Mouse (Mus musculus) adrenal gland (tissue): ENCODE data around the gene Mcts2.

Experiments used
- intact Hi-C: fragments of 180-260 bp; cut with DNase I; formaldehyde crosslinking; loops from one replicate; pipeline ENCODE4 v1.15.1; 2025

Mcts2 gene

GRCm38 (mm10) chr2:152683086-152683485, 3.7 kb upstream of the Mcts2 start:
- intact Hi-C loops, result no loop called here

- intact Hi-C loops, result no loop called here
Measured at GRCm38 (mm10) chr2:152686399-152686798, 436 bp upstream of the Mcts2 start.

DNA sequence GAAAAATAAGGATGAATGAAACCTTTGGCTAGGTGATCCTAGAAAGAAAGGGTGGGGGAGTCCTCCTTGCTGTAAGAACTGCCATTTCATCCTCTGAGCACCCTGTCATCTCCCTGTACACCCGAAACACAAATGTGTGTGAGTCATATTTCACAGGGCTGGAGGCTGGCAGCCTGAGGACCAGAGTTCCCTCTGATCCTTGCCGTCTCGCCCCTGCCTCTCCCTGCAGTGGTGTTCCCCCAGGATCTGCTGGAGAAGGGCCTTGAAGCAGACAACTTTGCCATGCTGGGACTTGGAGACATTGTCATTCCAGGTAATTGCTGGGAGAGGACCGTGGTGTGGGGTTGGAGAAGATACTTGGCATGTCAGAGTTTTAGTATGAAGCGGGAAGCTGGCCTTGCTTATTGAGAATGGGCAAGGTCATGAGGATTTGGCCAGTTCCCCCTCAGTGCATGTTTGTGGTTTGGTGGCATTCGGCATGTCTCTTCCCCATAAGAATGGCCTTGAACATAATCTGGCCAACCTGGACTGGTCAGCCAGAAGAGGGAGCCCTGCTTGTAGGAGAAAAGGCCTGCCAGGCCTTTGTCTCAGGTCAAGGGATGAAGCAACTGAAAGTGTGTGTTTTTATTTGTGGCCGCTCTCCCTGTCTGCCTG, 4.9 kb downstream of the Mcts2 start:
- intact Hi-C loops, result no loop called here

- intact Hi-C loops, result no loop called here
Measured at GRCm38 (mm10) chr2:152693233-152693632, 6.4 kb downstream of the Mcts2 start.

GRCm38 (mm10) chr2:152693735-152694134, 6.9 kb downstream of the Mcts2 start:
- intact Hi-C loops, result no loop called here

- intact Hi-C loops, result no loop called here
Measured at GRCm38 (mm10) chr2:152694708-152695107, 7.9 kb downstream of the Mcts2 start.

DNA sequence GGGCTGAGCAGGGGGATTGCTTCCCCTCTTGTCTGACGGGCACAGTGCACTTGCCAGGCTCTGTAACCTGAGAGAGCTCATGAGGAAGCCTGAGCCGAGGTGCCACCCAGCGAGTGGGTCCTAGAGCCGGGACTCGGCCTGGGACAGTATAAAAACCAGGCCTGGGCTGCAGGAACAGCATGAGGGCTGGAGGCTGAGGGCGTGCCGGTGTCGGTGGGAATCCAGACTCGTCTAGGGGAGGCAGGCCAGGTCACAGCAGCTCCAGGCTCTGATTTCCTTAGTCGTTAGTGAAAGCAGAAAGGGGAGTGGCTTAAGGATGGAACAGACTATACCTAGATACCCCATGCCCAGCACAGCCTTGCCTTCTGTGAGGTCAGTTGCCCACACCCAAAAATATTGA, 9.2 kb downstream of the Mcts2 start:
- intact Hi-C loops, result loop anchor here (2.0 kb wide), 3 partner anchors 47 to 135 kb away; partner anchors contain the start of gene Bcl2l1

GRCm38 (mm10) chr2:152696476-152697164, 9.8 kb downstream of the Mcts2 start:
- intact Hi-C loops, result loop anchor here (2.0 kb wide), 3 partner anchors 46 to 134 kb away; partner anchors contain the start of gene Bcl2l1

- intact Hi-C loops, result no loop called here
Measured at GRCm38 (mm10) chr2:152700138-152700537, 13.3 kb downstream of the Mcts2 start.

DNA sequence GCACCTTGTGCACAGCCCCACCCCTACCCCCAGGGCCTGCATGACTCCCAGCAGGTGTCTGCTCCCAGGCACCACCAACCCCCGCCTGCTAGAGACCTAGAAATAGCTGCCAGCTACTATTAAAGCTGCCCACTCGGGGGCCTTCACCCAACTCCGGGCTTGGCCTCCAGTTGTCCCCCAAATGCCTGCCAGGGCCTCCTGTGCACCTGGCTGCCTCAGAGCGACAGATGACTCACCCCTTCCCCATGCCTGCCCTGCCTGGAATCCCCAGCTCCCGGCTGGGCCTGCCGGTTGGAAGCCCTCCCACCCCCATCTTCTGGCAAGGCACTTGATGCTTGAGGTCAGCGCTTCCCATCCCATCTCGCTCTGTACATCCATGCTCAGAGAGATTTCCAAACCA, 13.9 kb downstream of the Mcts2 start:
- intact Hi-C loops, result no loop called here

GRCm38 (mm10) chr2:152703596-152704255, 16.9 kb downstream of the Mcts2 start:
- intact Hi-C loops, result no loop called here

DNA sequence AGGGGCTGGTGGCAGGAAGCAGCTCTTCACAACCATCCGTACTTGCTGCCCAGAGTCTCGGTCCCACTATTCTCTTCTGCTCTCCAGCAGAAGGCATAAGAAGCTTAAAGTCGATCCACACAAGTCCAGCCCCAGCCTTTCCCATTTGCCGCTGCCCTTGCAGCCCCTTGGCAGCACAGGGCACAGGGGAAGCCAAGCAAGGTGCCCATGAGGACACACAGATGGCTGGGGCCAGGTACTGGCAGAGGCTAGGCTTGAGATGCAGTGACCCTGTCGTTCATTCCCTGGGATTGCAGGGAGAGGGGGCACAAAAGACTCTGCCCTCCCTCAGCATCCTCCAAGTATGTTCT, 17.4 kb downstream of the Mcts2 start:
- intact Hi-C loops, result no loop called here

- intact Hi-C loops, result no loop called here
Measured at GRCm38 (mm10) chr2:152704811-152705370, 18.1 kb downstream of the Mcts2 start.

- intact Hi-C loops, result no loop called here
Measured at GRCm38 (mm10) chr2:152705993-152706571, 19.2 kb downstream of the Mcts2 start.

DNA sequence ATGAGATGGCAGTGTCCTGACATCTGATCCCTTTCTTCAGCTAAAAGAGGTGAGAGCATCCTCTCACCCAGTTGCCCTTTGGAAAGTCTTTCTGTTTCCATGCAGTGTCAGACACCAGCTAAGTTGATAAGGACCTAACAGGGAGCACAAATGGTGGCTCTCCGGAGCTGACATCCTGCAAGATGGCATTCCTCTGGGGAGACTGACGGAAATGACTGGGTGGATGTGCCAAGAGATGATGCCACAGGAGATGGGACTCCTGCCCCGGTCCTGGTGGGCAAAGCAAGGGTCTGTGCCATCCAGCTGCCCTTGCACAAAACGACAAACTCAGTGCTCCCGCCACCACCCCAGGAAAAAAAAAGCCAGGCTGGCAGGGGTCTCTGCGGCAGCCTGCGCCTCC, 20.4 kb downstream of the Mcts2 start:
- intact Hi-C loops, result no loop called here

- intact Hi-C loops, result no loop called here
Measured at GRCm38 (mm10) chr2:152707627-152708026, 20.8 kb downstream of the Mcts2 start.

- intact Hi-C loops, result no loop called here
Measured at GRCm38 (mm10) chr2:152709066-152709465, 22.2 kb downstream of the Mcts2 start.

DNA sequence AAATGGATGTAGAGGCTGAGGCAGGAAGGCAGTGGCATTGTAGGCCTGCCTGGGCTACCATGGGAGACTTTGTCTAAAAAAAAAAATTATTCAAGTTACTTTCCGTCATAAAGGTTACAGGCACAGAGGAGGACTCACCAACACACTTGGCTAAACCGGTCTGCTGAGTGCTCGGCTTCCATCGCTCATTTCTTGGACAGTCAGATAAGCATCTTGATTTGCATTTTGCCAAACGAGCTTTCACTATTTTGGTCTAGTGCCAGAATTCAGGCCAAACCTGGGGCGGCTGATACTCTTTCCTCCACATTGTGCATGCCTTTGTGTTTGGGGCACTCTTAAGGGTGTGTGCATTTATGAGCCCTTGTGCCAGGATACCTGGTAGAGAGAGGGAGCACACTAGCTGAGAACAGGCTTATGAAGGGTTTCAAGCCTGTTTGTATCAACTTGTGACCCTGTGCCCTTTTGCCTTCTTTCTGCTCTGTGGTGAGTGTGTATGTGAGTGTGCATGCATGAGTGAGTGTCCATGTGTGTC, 29.5 kb downstream of the Mcts2 start:
- intact Hi-C loops, result no loop called here

GRCm38 (mm10) chr2:152717652-152718051, 30.8 kb downstream of the Mcts2 start:
- intact Hi-C loops, result no loop called here

DNA sequence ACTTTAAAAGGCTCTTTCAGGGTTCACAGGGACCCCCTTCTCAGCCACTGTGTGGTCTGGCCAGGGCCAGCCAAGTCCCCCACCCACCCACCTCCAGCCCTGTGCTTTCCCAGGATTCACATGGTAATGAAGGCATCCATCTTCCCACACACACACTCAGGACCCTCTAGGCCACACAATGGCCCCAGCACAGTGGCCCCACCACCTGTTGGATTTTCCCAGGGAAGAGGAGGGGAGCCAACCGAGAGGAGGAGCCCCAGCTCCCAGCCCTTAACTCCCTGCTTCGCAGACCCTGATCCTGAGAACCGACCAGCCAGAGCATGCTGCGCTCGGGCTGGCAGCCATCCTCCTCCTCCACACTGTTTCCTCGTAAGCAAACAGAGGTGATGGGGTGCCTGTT, 31.2 kb downstream of the Mcts2 start:
- intact Hi-C loops, result no loop called here

- intact Hi-C loops, result no loop called here
Measured at GRCm38 (mm10) chr2:152723651-152724331, 37.0 kb downstream of the Mcts2 start.
